Mouse (Mus musculus) embryo, embryonic 9.5 days (tissue): Measurements from ENCODE around the gene Tmem208.
A peak's percentile ranks its signal among the peaks of the same experiment; 100 is the strongest.
"Not testable (repeated sequence)": the region's sequence is repeated elsewhere in the genome, so short reads cannot be mapped to it uniquely, and the experiment has no call there.

Experiments
- DNase-seq: peaks from one replicate; pipeline ENCODE4 v3.0.0-alpha.2; 2017; ENCODE audit errors: extremely low spot score

Gene Tmem208

GRCm38 (mm10) chr8:105326141-105326672 lies at the start of gene Tmem208, which contains the start of gene Lrrc29:
TSS of gene Tmem208 (plus strand) at chr8:105326354.
TSS of gene Lrrc29 (minus strand) at chr8:105326278.
- DNase-seq = peak; percentile 97

- DNase-seq = no peak
Observed at GRCm38 (mm10) chr8:105278911-105279334, 47.2 kb upstream of the Tmem208 start.

GRCm38 (mm10) chr8:105280567-105280966 lies 45.6 kb upstream of the Tmem208 start:
- DNase-seq = no peak

GRCm38 (mm10) chr8:105281821-105282220 lies 44.3 kb upstream of the Tmem208 start:
- DNase-seq = no peak

GRCm38 (mm10) chr8:105282239-105282638 lies 43.9 kb upstream of the Tmem208 start:
- no peak for DNase-seq

DNA sequence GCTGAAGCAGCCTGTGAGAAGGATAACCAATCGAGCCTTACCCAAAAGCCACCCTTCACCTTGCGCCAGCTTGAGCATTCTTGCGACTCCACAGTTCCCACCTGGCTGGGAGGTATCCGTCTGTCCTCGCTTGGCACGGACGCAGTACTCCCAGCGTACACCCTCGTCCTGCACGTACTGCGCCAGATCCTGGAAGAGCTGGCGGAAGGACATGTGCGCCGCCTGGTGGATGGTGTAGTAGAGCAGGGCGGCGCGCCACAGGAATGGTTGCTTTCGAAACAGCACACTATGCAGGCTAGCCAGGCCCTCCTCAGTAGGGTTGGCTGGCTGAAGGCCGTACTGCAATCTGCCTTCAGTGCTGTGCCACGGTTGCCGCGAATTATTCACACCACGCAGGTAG lies 43.1 kb upstream of the Tmem208 start:
- peak; percentile 42 for DNase-seq

GRCm38 (mm10) chr8:105285514-105285913 lies 40.6 kb upstream of the Tmem208 start:
- DNase-seq = no peak

GRCm38 (mm10) chr8:105286907-105287306 lies 39.2 kb upstream of the Tmem208 start:
- no peak for DNase-seq

DNA sequence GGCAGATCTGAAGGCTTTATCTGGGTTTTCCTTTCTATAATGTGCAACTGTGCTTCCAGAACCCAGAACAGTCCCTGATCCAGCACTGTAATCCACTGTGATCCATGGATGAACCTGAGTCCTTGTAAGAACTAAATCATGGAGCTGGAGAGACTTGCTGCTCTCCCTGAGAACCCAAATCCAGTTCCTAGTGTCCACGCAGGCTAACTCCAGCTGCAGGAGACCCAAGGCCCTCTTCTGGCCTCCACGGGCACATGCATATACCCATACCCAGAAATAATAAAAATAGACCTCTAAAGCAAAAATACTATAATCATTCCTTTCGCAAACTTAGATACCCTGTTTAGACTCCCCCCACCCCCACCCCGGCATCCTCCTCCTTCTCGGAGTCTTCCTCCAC lies 37.9 kb upstream of the Tmem208 start:
- DNase-seq = no peak

DNA sequence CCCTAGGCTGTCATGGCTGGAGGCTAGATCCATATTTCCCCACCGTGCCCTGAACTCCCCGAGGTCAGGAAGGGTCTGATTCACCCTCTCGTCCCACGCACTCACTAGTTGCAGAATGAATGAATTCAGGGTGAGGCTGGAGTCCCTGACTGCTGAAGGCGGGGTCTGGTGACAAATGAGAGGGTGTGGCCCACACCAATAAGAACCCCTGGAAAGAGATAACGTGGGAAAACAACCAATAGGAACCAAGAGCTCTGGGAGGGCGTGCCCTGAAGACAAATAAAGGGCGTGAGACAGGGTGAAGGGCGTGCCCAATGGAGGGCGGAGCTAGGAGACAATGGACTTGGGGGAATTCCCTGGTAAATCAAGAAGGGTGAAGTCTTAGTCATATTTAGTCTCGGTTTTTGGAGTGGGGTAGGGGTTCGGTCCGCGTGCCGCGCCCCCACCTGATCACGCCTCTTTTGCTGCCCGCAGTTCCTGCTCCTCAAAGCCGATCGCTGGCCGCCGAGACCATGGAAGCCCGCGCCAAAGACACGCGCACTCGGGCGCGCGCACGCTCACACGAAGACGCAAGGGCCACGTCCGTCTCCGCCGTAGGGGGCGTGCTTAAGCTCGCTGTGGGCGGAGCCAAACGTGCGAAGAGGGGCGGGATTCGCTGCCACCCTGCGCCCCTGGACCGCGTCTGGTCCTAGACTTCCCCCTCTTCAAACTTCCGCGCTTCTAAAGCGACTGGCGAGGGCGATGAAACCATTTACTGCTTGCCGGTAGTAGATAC lies 37.0 kb upstream of the Tmem208 start:
- peak; percentile 94 for DNase-seq

- peak; percentile 62 for DNase-seq
Observed at GRCm38 (mm10) chr8:105289805-105290460, 36.2 kb upstream of the Tmem208 start, which contains the start of gene 4931428F04Rik. TSS of gene 4931428F04Rik (minus strand) at chr8:105289864.

GRCm38 (mm10) chr8:105290554-105291314 lies 35.4 kb upstream of the Tmem208 start:
- peak; percentile 85 for DNase-seq

DNA sequence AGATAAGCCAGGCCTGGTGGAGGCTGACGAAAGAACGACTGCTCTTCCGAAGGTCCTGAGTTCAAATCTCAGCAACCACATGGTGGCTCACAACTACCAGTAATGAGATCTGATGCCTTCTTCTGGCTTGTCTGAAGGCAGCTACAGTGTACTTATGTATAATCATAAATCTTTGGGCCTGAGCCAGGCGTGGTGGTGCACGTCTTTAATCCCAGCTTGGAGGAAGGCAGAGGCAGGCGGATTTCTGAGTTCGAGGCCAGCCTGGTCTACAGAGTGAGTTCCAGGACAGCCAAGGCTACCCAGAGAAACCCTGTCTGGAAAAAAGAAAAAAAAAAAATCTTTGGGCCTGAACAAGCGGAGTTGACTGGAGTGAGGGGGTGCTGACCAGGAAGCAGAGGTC lies 34.8 kb upstream of the Tmem208 start:
- DNase-seq = not testable (repeated sequence)

GRCm38 (mm10) chr8:105291802-105292201 lies 34.4 kb upstream of the Tmem208 start:
- not testable (repeated sequence) for DNase-seq

- DNase-seq = no peak
Observed at GRCm38 (mm10) chr8:105292471-105292870, 33.7 kb upstream of the Tmem208 start.

DNA sequence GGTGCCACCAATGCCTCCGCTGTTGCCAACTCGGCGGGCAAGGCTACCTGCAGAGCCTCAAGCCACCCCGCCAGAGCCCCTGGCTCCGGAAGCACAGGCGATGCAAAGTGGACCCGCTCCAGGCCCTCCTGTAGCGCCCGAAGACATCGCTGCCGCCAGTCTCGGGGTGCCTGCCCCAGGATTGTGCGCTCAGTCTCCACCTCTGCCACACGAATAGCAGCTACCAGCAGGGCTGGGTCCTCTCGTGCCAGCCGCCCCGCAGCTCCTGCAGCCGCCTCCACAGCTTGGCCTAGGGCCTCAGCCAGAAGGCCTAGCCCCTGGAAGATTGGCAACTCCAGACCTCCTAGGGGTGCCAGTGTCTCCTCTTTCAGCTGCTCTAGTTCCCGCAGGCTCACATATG lies 32.7 kb upstream of the Tmem208 start:
- no peak for DNase-seq

DNA sequence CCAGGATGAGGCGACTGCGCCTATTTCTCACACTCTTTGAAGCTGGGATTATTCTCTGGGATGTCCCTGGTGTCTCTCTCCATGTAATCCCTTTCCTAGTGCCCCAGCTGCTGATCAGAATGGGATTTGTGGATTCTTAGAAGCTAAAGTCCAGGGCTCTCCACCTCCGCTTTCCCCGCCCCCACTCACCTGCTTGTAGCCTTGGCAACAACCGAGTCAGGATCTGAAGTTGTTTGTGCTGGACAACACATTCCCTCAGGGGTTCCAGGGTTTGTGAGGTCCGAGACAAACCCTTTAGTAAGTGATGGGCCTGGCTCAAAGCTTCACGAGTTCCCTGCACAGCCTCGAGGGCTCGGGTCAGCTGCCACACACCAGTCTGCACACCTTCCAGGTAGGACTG lies 31.4 kb upstream of the Tmem208 start:
- no peak for DNase-seq

DNA sequence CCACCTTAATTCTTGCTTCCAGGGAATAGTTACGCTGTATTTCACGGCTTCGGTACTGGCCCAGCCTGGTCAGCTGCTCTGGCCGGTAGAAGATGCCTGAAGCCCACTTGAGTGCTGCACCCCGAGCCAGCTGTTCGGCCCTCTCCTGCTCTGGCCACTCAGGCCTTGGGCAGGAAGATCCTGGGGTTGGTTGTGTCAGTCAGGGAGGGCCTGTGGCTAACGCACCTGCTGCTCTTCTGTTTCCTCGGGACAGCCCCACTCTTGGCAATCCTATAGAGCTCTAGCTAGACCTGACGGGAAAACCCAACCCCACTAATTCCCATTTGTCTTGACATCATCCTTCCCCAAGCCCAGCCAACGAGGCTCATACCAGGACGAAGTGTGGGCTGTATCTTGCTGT lies 30.9 kb upstream of the Tmem208 start:
- no peak for DNase-seq

- DNase-seq = no peak
Observed at GRCm38 (mm10) chr8:105295895-105296573, 30.1 kb upstream of the Tmem208 start, which contains the start of gene Exoc3l. TSS of gene Exoc3l (minus strand) at chr8:105296101.

DNA sequence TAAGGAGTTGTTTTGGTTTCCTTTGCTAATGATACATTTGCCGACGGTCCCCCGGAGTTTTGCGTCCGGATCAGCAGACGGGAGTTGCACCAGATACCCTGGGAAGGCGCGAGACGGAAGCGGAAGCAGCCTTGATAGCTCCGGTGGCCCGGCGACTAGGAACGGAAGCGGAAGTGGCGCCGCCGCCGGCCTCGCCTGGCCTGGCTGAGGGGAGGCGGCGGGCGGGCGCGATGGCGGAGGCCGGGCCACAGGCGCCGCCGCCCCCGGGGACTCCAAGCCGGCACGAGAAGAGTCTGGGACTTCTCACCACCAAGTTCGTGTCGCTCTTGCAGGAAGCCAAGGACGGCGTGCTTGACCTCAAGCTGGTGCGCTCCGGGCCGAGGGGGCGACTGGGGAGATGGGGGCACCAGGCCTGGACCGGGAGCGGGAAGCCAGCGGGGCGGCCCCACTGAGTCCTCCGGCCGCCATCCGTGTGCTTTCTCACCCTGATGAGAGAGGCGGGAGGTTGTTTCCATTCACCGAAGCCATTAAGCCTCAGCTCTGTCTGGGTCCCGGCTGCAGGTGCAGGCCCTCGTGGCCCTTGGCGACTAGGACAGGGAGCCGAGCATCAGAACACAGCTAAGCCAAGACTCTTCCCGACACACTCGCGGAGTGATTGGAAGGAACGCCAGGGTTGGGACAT lies 28.5 kb upstream of the Tmem208 start, which contains the start of gene E2f4:
TSS of gene E2f4 (plus strand) at position 153 of the 682 bp plus-strand sequence.
- peak; percentile 88 for DNase-seq
